Mouse (Mus musculus) frontal cortex, postnatal 10 days (tissue): ENCODE measurements around the gene Zc3h14.
A peak's percentile ranks its signal among the peaks of the same experiment; 100 is the strongest.

Experiments used
- DNase-seq, 2 experiments: peaks; one replicate each; pipeline ENCODE4 v3.0.0; 2022; ENCODE audit warnings: low spot score in 2 of 2, mixed read lengths in 1 of 2

Zc3h14 gene

DNA sequence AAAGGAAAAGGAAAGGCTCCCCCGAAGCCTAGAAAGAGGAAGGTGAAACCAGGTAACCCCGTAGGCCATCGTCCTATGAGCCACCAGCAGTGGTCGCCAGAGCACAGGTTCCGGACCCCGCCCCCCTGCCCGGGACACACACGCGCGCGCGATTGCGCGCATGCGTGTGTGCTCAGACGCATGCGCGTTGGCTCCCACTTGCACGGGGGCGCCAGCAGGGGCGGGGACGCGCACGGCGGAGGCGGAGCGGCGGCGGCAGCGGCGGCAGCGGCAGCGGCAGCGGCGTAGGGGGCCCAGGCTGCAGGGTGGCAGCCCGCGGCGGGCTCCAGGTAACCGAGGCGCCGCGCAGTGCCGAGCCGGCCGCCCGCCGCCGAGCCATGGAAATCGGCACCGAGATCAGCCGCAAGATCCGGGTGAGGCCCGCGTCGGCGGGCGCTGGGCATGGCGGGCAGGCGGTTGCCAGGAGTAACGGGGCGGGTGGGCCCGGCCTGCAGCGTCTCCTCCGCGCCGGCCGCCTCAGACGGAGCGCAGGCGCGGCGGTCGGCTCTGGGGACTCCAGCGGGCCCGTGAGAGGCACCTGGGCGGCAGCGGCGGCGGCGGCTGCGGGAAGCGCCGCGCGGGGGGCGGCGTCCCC, at the start of gene Zc3h14:
Gene Zc3h14 (plus strand): TSS at position 219 of the 634 bp plus-strand sequence.
- peak; percentile 84 to 92 for DNase-seq

DNA sequence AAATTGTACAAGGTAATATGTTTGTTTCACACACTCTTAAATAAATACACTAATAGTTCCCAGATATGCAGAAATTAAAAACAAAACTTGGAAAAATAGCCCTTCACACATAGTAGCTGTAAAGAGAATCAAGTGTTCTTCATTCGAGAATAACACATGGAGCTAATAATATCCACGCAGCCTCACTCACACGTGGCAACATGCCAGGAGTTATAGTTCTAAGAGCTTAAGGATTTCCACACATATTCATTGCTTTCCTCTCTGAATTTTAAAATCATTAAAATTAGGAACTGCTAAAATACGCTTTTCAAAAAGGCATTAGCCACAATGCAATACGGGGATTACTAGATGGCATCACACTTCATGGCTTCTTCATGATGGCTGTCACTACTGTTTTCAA, 49.6 kb upstream of the Zc3h14 start:
- DNase-seq, result no peak

DNA sequence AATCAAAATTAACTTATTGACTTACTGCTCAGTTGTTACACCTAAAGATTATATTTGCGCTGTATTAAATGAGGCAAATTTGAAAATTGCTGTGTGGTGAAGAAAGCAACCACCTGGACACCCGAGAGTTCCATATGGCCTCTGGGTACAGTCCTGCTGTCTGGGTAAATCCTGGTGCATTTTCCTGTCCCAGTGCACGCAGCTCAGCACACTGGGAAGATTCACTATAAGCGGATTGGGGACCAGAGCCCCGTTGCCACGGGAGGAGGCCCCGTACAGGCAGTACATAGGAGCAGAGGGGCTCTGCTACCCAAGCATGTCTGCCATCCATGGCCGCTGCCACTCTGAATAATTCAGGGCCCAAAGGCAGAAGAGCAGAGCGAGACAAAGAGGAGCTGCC, 45.2 kb upstream of the Zc3h14 start:
- no peak for DNase-seq

- DNase-seq, result no peak
These were observed 43.2 kb upstream of the Zc3h14 start for GRCm38 (mm10) chr12:98703554-98703953.

DNA sequence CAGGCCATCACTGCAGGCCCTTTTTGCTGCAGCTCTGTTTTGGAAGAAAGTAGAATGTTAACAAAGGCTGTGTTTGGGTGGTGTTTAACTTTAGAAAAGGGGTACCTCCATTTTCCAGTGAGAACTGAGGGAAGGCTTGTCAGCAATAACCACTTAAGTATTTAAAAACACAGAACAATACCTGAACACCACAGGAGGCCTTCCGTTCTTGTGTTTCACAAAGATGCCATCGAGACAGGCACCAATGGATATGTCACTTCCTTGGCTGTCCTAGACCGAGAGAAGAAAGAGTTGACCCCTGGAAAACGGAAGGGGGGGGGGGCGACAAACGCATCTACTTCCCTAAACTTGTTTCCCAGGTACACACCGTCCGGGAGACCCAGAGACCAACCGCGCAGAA, 42.8 kb upstream of the Zc3h14 start:
- DNase-seq, result no peak

DNA sequence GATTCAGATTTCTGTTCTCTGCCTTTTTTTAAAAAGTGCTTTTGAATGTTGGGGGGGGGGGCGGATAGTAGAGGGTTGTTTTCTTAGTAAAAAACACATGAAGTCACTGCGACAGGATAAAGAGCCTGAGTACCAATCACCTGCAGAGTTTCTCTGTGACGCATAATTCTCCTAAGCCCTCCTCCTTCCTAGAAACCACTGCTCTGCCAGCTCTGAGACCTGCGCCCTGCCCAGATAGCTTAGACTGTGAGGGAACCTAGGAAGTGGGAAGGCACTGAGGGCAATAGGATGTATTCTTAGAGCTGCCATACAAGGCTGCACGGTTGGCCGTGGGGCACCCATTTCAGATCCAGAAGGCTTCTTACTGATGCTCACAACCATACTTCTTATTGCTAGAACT, 33.9 kb upstream of the Zc3h14 start:
- no peak for DNase-seq

- DNase-seq, result no peak
These were observed 33.1 kb upstream of the Zc3h14 start for GRCm38 (mm10) chr12:98713621-98714103.

DNA sequence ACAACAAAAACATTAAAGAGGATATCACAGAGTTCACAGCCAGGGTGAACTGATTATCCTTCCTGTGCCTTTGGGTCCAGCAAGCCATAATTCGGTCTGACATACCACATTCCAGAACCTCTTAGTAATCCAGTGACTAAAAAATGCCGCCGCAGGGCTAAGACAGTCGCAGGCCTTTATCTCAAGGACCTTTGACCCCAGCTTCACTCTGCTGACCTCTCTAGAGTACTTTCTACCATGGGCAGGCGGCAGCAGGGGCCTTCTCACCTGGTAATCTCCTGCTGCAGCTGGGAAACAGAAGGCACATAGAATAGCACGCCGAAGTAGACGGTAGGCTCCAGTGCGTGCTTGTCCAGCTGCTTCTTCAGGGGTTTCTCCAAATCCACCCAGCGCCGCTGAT, 32.0 kb upstream of the Zc3h14 start:
- no peak for DNase-seq

- no peak for DNase-seq
These were observed 30.6 kb upstream of the Zc3h14 start for GRCm38 (mm10) chr12:98716142-98716541.

DNA sequence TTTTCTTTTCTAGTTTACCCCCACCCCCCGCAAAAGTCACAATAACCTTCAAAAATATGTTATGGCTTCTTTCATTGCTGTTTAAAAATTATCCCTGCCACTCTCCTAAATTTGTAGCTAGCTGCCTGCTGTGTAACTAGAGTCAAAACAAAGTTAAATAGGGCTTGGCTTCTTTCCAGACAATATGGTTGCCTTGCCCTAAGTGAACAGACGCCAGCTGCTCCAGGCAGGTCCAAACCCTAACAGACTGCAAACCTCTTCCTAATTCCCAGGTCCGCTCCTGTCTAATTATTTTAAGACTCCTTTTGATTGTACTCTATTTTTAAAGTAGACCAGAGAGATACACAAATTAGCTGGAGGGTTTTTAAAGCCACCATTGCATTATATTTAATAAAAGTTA, 26.1 kb upstream of the Zc3h14 start:
- no peak for DNase-seq

DNA sequence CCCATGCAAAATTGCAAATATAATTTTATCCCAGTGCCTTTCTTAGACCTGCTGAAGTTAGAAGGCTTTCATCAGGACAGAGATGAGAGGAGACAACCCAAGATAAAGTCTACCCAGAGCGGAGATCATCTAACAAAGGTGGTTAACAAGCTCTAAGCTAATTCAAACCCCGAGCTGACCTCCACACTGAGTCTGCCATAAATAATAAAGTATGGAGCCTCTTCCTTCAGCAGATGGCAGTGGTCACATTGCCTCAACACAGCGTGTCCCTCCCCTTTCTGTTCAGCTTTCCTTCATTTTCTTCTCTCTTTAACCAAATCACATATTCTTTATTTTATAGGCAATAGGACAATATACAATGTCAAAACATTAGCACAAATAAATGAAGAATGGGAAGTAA, 25.7 kb upstream of the Zc3h14 start:
- no peak for DNase-seq

GRCm38 (mm10) chr12:98724224-98724623, 22.5 kb upstream of the Zc3h14 start:
- no peak for DNase-seq

DNA sequence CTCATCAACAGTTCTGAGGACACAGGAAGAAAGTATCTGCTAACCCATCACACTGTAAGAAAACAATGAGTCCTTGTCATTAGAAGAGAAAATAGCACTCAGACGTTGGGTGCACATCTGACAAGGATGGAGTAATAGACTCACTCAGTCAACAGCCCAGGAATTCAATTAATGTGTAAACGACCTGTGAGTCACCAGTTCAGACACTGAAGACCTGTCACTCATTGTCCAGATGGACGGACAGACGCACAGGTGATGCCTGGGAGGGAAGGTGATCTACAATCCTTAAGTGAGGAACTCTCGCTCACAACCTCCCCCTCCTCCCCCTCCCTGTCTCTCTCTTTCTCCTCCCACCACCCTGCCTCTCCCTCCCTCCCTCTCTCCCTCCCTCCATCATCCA, 21.8 kb upstream of the Zc3h14 start:
- no peak for DNase-seq

DNA sequence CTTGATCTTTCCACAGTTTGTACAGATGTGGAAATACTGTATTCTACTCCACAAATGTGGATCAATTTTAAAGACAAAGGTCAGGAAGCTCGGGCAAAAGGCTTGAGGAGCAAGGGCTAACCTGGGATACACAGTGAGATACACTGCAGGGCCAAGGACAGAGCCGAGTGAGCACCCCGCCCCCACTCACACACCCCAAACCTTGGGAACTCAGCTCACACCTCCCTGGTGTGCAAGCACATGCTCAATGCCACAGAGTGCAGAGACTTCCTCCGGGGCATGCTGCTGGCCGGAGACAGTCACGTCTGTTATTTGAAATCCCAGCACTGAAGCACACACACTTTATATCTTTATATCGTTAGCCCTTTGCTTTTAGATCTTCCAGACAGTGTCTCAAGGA, 20.7 kb upstream of the Zc3h14 start:
- DNase-seq, result no peak

DNA sequence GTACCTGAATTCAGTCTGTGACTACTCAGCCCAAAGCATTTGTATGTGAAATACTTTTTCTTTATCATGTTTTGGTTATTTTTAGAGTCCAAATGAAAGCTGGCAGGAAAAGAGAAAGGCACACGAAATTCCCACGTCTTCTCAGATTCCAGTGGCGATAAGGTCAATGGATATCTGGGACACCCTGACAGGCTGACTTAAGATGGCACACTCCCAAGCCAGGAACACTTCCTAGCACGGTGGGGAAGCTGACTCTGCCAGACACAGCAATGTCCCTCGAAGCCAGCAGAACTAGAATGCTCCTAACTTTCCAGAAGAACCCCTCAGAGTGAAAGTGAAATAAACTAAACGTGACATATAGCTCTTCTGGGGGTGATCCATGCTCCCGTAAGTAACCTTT, 19.6 kb upstream of the Zc3h14 start:
- DNase-seq, result no peak

DNA sequence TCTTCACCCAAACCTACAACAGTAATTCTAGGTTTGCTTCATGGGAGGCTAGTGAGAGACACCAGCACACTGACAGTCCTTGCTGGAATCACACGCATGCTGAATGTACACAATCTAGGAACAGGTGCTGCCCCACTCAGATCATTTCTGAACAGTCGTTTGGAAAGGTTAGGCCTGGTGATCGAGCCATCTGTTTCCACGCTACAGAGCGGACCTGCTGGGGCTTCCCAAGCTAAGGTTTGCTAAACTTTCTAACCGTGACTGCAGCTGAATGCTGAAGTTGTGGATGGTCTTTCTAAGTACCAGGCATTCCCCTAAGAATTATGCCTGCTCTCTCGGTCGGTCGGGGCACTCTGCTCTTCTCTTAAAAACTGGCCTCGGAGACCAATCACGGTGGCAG, 16.1 kb upstream of the Zc3h14 start:
- no peak for DNase-seq

DNA sequence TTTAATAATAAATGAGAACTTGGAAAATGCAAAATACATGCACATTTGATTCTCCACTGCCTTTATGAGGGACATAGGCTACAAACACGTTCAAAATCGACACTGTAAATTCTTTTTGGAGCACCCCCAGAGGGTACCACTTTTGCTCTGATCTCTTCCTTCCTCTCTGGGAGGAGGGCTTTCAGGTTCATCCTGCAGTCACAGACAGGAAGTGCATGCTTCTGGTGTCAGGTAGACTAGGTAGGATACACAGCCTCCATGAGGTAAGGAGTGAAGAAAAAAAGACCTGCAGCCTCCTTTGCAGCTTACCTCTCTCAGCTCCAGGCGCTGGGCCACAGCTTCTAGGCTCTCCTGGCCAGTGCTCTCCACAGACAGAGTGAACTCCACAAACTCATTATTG, 13.6 kb upstream of the Zc3h14 start:
- DNase-seq, result no peak

DNA sequence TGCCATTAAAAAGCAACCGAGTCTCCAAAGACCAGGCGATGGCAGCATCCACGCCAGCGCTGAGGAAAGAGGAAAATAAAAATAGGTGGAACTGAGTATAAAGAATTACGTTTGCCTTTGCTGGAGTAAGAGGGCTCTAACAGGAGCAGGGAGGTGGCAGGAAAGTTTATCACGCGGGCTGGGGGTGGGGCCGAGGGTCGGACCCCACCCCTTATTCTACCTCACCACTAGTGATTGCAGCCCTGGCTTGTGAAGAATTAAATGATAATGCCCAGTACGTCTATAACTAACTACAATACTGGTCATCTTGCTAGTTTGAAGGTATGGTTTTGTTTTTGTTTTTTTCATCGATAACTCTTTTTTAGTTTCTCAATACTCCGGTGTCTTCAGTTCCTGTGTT, 13.0 kb upstream of the Zc3h14 start:
- no peak for DNase-seq

DNA sequence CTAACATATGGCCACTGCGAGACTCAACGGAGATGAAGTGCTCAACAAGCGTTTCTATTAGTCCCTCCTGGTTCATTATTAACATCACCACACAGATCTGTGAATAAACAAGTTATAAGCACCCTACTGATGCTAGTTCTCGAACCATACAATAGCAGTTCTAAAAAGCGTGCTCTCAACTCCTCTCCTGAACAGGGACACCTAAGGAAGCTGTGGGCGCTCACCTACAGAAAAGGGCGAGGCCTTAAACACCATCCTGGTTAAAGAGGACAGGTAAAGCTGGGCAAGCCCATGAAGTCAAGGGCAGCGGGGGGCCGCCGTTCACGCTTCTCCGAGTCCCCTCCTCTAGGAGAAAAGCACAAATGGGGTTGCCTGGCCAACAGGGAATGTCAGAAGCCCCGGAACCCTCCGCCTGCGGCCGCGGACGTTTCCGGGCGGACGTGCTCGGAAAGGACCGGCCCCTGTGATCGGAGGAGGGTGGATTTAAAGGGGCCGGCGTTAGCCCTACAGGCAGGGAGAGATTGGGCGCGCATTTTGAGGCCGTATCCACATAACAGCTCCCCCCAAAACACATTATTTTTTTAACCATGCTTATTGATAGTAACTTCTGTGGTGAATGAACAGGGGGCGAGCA, 12.4 kb upstream of the Zc3h14 start:
- DNase-seq, result peak; percentile 68 to 83

GRCm38 (mm10) chr12:98734880-98735801, 11.6 kb upstream of the Zc3h14 start:
- DNase-seq, result no peak

DNA sequence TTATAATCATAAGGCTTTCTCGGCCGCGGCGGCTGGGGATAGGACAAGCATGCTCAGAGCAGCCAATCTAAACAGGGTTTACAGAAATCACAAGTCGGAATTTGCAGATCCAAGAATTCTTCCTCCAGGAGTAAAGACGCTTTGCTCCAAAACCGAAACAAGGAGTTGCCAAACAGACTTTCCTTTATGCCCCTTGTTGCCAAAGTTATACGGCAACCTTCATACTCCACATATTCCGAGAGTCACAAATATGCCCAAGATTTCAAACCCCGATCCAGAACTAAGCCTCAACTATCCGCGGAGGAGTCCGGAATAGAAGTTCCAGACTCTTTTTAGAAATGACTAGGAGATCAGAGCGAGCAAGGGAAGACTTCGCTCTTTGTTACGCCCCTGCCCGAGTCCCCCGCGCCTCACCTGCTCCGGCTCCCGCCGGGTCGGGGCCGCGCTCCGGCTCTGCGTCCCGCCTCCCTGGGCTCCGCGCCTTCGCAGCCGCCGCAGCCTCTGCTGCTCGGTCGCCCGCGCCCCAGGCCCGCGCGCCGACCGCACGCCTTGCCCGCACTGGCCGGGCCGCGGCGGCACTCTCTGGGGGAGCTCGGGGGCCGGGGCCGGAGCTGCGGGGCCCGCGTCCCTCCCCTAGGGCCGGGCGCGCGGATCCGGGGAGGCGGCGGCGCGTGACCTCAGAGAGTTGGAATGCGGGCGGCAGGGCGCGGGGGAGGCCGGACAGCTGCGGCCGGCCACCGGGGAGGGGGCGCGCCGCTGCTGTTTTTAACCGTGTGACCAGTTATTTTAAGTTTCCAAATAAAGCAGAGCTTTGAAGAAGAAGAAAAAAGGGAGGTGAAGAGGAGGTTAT, 9.6 kb upstream of the Zc3h14 start, which contains the start of gene Ptpn21:
Gene Ptpn21 (minus strand): TSS at position 455 of the 850 bp plus-strand sequence.
- DNase-seq, result peak in 1 of 2 experiments; percentile 24
